Mouse (Mus musculus): ENCODE data around the gene Exoc3l.

Gene Exoc3l

GRCm38 (mm10) chr8:105295895-105296573 lies at the start of gene Exoc3l:
Exoc3l (minus strand) TSS chr8:105296101.
- DNase-seq (ENCODE audit: low spot score in 2 of 2): no peak

GRCm38 (mm10) chr8:105345061-105345975 lies 49.4 kb upstream of the Exoc3l start:
- peak in 1 of 2 experiments; percentile 53 for DNase-seq (ENCODE audit: low spot score in 2 of 2)

- DNase-seq (ENCODE audit: low spot score in 2 of 2): no peak
These were observed 48.1 kb upstream of the Exoc3l start for GRCm38 (mm10) chr8:105343791-105344574.

- no peak for DNase-seq (ENCODE audit: low spot score in 2 of 2)
These were observed 46.9 kb upstream of the Exoc3l start for GRCm38 (mm10) chr8:105342768-105343167.

- no peak for DNase-seq (ENCODE audit: low spot score in 2 of 2)
These were observed 45.5 kb upstream of the Exoc3l start for GRCm38 (mm10) chr8:105341399-105341798.

GRCm38 (mm10) chr8:105339886-105340635 lies 44.2 kb upstream of the Exoc3l start:
- no peak for DNase-seq (ENCODE audit: low spot score in 2 of 2)

- no peak for DNase-seq (ENCODE audit: low spot score in 2 of 2)
These were observed 43.1 kb upstream of the Exoc3l start for GRCm38 (mm10) chr8:105338992-105339391.

- DNase-seq (ENCODE audit: low spot score in 2 of 2): no peak
These were observed 40.7 kb upstream of the Exoc3l start for GRCm38 (mm10) chr8:105336373-105337130.

GRCm38 (mm10) chr8:105332523-105332922 lies 36.6 kb upstream of the Exoc3l start:
- DNase-seq (ENCODE audit: low spot score in 2 of 2): no peak

- DNase-seq (ENCODE audit: low spot score in 2 of 2): no peak
These were observed 36.0 kb upstream of the Exoc3l start for GRCm38 (mm10) chr8:105331931-105332330.

- no peak for DNase-seq (ENCODE audit: low spot score in 2 of 2)
These were observed 35.6 kb upstream of the Exoc3l start for GRCm38 (mm10) chr8:105331469-105331868.

- no peak for DNase-seq (ENCODE audit: low spot score in 2 of 2)
These were observed 34.4 kb upstream of the Exoc3l start for GRCm38 (mm10) chr8:105330325-105330724.

- DNase-seq (ENCODE audit: low spot score in 2 of 2): no peak
These were observed 31.1 kb upstream of the Exoc3l start for GRCm38 (mm10) chr8:105326968-105327367.

- DNase-seq (ENCODE audit: low spot score in 2 of 2): peak; percentile 98 to 99
These were observed 30.3 kb upstream of the Exoc3l start, which contains the start of the genes Lrrc29 and Tmem208 for GRCm38 (mm10) chr8:105326141-105326672. Lrrc29 (minus strand) TSS chr8:105326278. Tmem208 (plus strand) TSS chr8:105326354.

GRCm38 (mm10) chr8:105325641-105326093 lies 29.8 kb upstream of the Exoc3l start:
- peak in 1 of 2 experiments; percentile 48 for DNase-seq (ENCODE audit: low spot score in 2 of 2)

GRCm38 (mm10) chr8:105323183-105323582 lies 27.3 kb upstream of the Exoc3l start:
- no peak for DNase-seq (ENCODE audit: low spot score in 2 of 2)

- no peak for DNase-seq (ENCODE audit: low spot score in 2 of 2)
These were observed 22.8 kb upstream of the Exoc3l start for GRCm38 (mm10) chr8:105318662-105319190.

- no peak for DNase-seq (ENCODE audit: low spot score in 2 of 2)
These were observed 22.0 kb upstream of the Exoc3l start for GRCm38 (mm10) chr8:105317941-105318340.

- no peak for DNase-seq (ENCODE audit: low spot score in 2 of 2)
These were observed 19.3 kb upstream of the Exoc3l start for GRCm38 (mm10) chr8:105315073-105315769.
